Mouse (Mus musculus): ENCODE data around the gene Ifngr2. TPM values are rescaled to one million over a fixed set of nuclear protein-coding genes. Genes with fewer than 3 reads are reported as not detected.

Gene Ifngr2
- polyA plus RNA-seq, 1 experiment = 11.4 TPM

DNA sequence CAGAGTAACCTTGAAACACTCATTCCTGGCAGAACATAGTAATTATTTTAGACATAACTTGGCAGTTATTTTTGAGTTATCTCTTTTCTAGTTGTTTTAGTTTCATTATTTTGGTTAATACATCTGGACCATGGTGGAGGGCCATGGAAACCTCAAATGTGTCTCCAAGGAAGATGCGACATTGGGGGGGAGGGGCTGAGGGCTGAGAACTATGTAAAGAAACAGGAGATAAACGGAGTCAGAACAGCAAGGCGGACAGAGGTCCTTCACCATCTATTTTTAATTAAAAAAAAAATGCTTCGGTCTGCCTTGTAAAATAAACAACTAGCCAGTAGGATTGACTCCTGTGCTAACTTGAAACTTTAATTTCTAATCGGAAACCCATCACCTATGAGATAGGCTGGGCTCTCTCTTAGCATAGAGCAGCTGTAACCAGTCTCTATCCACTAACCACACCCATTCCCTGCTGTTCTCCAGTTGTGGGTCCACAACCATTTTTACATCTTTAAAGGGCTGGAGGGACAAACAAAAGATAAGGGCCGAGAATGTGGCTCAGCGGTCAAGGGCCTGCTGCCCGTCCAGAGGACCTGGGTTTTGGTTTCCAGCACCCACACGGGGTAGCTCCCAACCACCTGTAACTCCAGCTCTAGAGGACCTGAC, 18.6 kb downstream of the Ifngr2 start:
- H3K27ac ChIP-seq (ENCODE audit: control insufficient read depth, insufficient read depth, low read depth, low read length) = no peak overlapping the region
- peak overlapping the region; percentile 18; the same call in 1 of the 2 replicates for H3K4me3 ChIP-seq (ENCODE audit: control insufficient read depth, low read depth, low read length)
- no peaks in the 10 kb centered on the region for H3K27me3 ChIP-seq (ENCODE audit: control insufficient read depth, insufficient read depth, low read length)
- TF ChIP-seq POLR2A (IDR thresholded peaks at IDR 0.05; ENCODE audit: control insufficient read depth, low read depth, low read length) (no peak), CTCF (IDR thresholded peaks at IDR 0.05; ENCODE audit: control insufficient read depth, insufficient read depth, insufficient replicate concordance, low read depth, low read length) (no peak)
- H3K4me1 ChIP-seq (ENCODE audit: control insufficient read depth, insufficient read depth, low read length) = peaks cover 17% of the 10 kb centered on the region
- no peaks in the 10 kb centered on the region for H3K36me3 ChIP-seq (ENCODE audit: control insufficient read depth, insufficient read depth, low read length)

DNA sequence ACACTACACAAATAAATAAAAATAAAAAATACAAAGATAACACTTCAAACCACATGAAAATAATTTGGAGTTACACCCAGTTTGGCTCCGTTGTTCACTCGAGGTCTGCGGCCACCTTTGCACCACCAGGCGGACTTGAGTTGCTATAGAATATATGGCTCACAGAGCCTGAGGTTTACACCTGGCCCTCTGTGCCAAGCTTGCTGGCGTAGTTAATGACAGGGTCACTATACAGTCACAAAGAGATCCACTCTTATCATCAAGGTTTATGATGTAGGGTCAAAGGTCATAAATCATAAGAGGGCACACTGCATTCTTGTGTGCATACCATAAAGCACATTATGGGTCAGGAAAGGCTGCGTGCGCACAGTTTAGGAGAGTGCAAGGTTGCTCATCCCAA, 19.1 kb downstream of the Ifngr2 start:
- Histone ChIP-seq H3K27ac (ENCODE audit: control insufficient read depth, insufficient read depth, low read depth, low read length) (0 out of 2 replicates have a peak overlapping the region, but pooled peaks have one; percentile 32), H3K4me1 (ENCODE audit: control insufficient read depth, insufficient read depth, low read length) (peaks cover 16% of the 10 kb centered on the region), H3K4me3 (ENCODE audit: control insufficient read depth, low read depth, low read length) (peak overlapping the region; percentile 47), H3K27me3 (ENCODE audit: control insufficient read depth, insufficient read depth, low read length) (no peaks in the 10 kb centered on the region), H3K36me3 (ENCODE audit: control insufficient read depth, insufficient read depth, low read length) (no peaks in the 10 kb centered on the region)
- TF ChIP-seq CTCF (IDR thresholded peaks at IDR 0.05; ENCODE audit: control insufficient read depth, insufficient read depth, insufficient replicate concordance, low read depth, low read length) = no peak
- no peak for TF ChIP-seq POLR2A (IDR thresholded peaks at IDR 0.05; ENCODE audit: control insufficient read depth, low read depth, low read length)

- no peak overlapping the region for H3K4me3 ChIP-seq (ENCODE audit: control insufficient read depth, low read depth, low read length)
- H3K4me1 ChIP-seq (ENCODE audit: control insufficient read depth, insufficient read depth, low read length) = peaks cover 8% of the 10 kb centered on the region
- no peak overlapping the region for H3K27ac ChIP-seq (ENCODE audit: control insufficient read depth, insufficient read depth, low read depth, low read length)
- no peaks in the 10 kb centered on the region for H3K36me3 ChIP-seq (ENCODE audit: control insufficient read depth, insufficient read depth, low read length)
- no peaks in the 10 kb centered on the region for H3K27me3 ChIP-seq (ENCODE audit: control insufficient read depth, insufficient read depth, low read length)
- TF ChIP-seq CTCF (IDR thresholded peaks at IDR 0.05; ENCODE audit: control insufficient read depth, insufficient read depth, insufficient replicate concordance, low read depth, low read length) (no peak), POLR2A (IDR thresholded peaks at IDR 0.05; ENCODE audit: control insufficient read depth, low read depth, low read length) (no peak)
Measured at GRCm38 (mm10) chr16:91568960-91569359, 22.1 kb downstream of the Ifngr2 start.

GRCm38 (mm10) chr16:91571105-91571504, 24.2 kb downstream of the Ifngr2 start:
- TF ChIP-seq POLR2A (IDR thresholded peaks at IDR 0.05; ENCODE audit: control insufficient read depth, low read depth, low read length) (no peak), CTCF (IDR thresholded peaks at IDR 0.05; ENCODE audit: control insufficient read depth, insufficient read depth, insufficient replicate concordance, low read depth, low read length) (no peak)
- H3K27me3 ChIP-seq (ENCODE audit: control insufficient read depth, insufficient read depth, low read length) = no peaks in the 10 kb centered on the region
- H3K4me1 ChIP-seq (ENCODE audit: control insufficient read depth, insufficient read depth, low read length) = no peaks in the 10 kb centered on the region
- no peaks in the 10 kb centered on the region for H3K36me3 ChIP-seq (ENCODE audit: control insufficient read depth, insufficient read depth, low read length)
- no peak overlapping the region for H3K27ac ChIP-seq (ENCODE audit: control insufficient read depth, insufficient read depth, low read depth, low read length)
- H3K4me3 ChIP-seq (ENCODE audit: control insufficient read depth, low read depth, low read length) = no peak overlapping the region

GRCm38 (mm10) chr16:91575151-91575550, 28.3 kb downstream of the Ifngr2 start:
- no peak overlapping the region for H3K4me3 ChIP-seq (ENCODE audit: control insufficient read depth, low read depth, low read length)
- no peaks in the 10 kb centered on the region for H3K27me3 ChIP-seq (ENCODE audit: control insufficient read depth, insufficient read depth, low read length)
- no peaks in the 10 kb centered on the region for H3K36me3 ChIP-seq (ENCODE audit: control insufficient read depth, insufficient read depth, low read length)
- H3K4me1 ChIP-seq (ENCODE audit: control insufficient read depth, insufficient read depth, low read length) = no peaks in the 10 kb centered on the region
- H3K27ac ChIP-seq (ENCODE audit: control insufficient read depth, insufficient read depth, low read depth, low read length) = no peak overlapping the region
- TF ChIP-seq CTCF (IDR thresholded peaks at IDR 0.05; ENCODE audit: control insufficient read depth, insufficient read depth, insufficient replicate concordance, low read depth, low read length) = no peak

GRCm38 (mm10) chr16:91578980-91579720, 32.3 kb downstream of the Ifngr2 start:
- no peaks in the 10 kb centered on the region for H3K4me1 ChIP-seq (ENCODE audit: control insufficient read depth, insufficient read depth, low read length)
- no peaks in the 10 kb centered on the region for H3K27me3 ChIP-seq (ENCODE audit: control insufficient read depth, insufficient read depth, low read length)
- no peaks in the 10 kb centered on the region; the same call in 1 of the 2 replicates for H3K36me3 ChIP-seq (ENCODE audit: control insufficient read depth, insufficient read depth, low read length)
- no peak overlapping the region for H3K4me3 ChIP-seq (ENCODE audit: control insufficient read depth, low read depth, low read length)
- TF ChIP-seq POLR2A (IDR thresholded peaks at IDR 0.05; ENCODE audit: control insufficient read depth, low read depth, low read length) (no peak), CTCF (IDR thresholded peaks at IDR 0.05; ENCODE audit: control insufficient read depth, insufficient read depth, insufficient replicate concordance, low read depth, low read length) (no peak)
- no peak overlapping the region for H3K27ac ChIP-seq (ENCODE audit: control insufficient read depth, insufficient read depth, low read depth, low read length)

GRCm38 (mm10) chr16:91582307-91582706, 35.4 kb downstream of the Ifngr2 start:
- no peak for TF ChIP-seq POLR2A (IDR thresholded peaks at IDR 0.05; ENCODE audit: control insufficient read depth, low read depth, low read length)
- no peak for TF ChIP-seq CTCF (IDR thresholded peaks at IDR 0.05; ENCODE audit: control insufficient read depth, insufficient read depth, insufficient replicate concordance, low read depth, low read length)
- Histone ChIP-seq H3K4me1 (ENCODE audit: control insufficient read depth, insufficient read depth, low read length) (no peaks in the 10 kb centered on the region), H3K4me3 (ENCODE audit: control insufficient read depth, low read depth, low read length) (no peak overlapping the region), H3K27ac (ENCODE audit: control insufficient read depth, insufficient read depth, low read depth, low read length) (no peak overlapping the region), H3K27me3 (ENCODE audit: control insufficient read depth, insufficient read depth, low read length) (no peaks in the 10 kb centered on the region), H3K36me3 (ENCODE audit: control insufficient read depth, insufficient read depth, low read length) (no peaks in the 10 kb centered on the region; the same call in 1 of the 2 replicates)

All from testis, adult 2 months (tissue).